Mouse (Mus musculus) mesoderm, embryonic 11.5 days (tissue): ENCODE measurements at regions not wholly inside any gene's neighbourhood (a gene's known extent, or its start where the extent isn't known, plus 50 kb on each side); places are given as distances from the start of the nearest gene placed in this dataset.

ENCODE experiments used
- DNase-seq: peaks from one replicate; pipeline ENCODE4 v3.0.0-alpha.2; 2012; ENCODE audit warnings: low read depth, low spot score

DNA sequence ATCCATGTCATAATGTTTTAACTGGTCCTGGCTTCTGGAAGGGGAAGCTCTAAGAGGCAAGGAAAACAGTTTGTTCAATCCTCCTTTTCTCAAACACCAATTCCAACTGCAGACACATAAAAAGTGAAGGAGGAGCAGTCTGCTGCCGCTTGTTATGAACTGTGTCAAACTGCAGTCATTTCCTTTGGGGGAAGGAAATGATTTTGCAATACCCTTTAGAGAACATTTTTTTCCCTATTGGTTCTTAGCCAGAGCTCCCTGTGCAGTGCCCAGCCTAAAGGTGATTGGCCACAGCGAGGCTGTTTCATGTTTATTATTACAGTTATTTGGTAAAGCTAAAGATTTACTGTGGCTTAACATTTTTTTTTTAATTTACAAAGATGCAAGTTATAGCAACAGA, 1132.6 kb upstream of the Fbxo33 start:
- DNase-seq: no peak

DNA sequence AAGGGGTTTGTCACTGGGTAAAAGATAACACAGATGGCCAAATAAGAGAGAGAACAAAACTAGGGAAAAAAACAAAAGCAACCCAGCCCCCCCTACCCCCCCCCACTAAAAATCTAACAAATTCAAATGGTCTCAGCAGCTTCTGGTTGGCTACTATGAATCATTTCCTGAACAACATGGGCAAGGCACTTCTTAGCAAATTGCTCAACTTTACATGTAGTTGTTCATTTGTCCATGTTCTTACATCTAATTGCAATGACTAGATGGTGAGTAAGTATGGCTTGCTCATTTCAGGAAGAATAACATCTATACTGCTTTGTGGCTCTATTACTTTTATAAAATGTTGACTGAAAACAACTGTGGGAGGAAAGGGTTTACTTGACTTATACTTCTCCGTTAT, 1124.9 kb upstream of the Fbxo33 start:
- no peak for DNase-seq

DNA sequence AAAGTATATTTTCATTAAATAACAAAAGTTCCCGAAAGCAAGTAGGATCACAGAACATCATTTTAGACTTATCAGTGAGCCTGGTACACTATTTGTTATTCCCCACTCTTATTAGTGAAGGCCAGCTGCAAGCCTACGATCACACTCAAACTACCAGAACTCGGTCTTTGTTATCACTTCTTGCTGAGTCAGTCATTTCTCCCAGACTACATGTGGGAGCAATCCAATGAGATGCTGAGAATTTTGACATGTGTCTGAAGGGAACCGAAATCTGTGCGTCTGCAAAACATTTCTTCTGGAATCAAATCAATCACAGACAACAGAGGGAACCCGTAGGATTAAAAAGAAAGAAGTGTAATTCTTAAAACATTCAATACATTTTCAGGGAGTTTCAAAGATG, 1100.5 kb upstream of the Fbxo33 start:
- peak; percentile 0 for DNase-seq

DNA sequence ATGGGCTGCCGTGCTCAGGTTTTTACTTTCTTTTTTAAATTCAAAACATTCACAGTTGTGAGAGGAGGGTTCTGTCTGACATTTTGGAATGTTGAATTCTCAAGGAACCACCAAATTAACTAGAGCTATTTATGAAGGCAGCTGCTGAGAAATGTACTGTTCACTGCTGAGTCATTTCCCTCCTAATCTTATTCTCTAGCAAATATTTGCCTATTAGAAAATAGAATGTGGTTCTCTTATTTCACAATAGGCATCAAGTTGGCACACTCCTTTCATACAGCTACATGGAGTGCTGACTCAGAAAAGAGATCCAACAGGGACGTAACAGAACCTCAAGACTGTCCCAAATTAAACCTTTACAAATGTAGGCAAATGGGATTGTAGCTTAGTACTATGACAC, 1073.1 kb upstream of the Fbxo33 start:
- no peak for DNase-seq

DNA sequence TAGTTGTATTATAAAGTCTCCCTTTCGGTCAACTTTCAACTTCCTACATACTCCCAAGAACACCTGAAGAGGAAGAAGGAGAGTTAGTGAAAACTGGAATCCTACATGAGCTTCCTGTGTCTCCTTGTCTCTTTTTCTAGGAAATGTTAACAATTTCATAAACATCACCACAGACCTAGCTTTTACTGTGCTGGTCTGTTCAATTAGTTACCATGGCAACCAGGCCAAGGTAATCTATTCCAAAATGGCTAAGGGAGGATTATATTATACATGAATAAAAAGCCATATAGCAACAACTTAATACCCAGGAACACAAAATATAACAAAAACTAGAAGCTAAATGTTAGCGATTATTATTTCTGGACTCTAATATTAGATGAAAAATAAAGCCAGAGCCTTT, 1069.3 kb upstream of the Fbxo33 start:
- no peak for DNase-seq

DNA sequence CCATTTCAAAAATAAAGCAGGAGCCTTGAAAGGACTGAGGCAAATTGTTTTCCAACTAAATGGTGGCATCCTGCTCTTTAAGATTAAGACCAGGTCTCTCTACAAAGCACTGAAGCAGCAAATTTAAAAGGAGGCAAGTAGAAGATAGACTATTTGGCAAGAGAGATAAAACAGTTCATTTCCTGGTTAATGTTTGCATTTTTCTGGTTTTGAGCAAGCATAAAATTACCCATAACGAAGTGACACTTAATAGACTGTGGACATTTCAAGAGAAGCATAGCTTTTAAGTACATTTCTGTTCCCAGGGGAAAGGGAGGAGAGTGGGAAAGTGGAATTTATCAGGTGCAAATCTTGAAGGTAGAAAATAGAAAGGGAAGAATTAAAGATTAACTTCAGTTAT, 1035.8 kb upstream of the Fbxo33 start:
- DNase-seq: no peak

DNA sequence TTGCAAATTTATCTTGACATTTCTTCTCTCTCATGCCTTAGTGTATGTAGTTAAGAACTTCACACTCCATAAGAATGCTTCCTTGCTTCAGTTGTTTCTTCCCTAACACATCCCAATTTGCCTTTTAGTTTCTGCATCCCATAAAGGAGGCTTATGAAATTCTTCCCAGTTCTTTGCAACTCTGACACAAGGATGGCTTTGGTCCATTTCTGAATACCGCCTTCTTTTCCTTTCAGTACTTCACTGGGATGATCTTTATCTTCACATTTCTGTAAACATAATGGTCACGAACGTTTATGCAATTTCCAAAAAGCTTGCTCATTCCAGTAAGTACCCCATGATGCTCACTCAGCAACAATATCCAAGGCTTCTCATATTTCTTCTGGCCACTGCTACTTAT, 994.5 kb upstream of the Fbxo33 start:
- no peak for DNase-seq

DNA sequence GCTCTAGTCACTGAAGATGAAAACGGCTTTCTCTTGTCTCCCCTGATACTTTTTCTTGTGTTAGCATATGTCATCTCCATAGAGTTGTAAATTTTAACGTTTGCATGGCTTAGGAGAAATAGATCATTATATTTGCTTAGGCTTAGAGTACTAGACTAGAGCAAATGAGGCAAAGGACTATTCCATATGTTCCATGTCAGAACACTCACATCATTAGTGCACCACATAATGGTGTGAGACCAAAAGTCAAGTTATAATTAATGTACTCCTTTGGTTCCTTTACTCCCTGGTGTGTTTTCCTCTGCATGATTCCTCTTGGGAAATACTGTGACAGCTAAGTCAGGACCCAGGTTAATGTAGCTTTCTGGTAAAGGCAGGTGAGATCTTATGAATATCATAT, 956.2 kb upstream of the Fbxo33 start:
- DNase-seq: no peak

DNA sequence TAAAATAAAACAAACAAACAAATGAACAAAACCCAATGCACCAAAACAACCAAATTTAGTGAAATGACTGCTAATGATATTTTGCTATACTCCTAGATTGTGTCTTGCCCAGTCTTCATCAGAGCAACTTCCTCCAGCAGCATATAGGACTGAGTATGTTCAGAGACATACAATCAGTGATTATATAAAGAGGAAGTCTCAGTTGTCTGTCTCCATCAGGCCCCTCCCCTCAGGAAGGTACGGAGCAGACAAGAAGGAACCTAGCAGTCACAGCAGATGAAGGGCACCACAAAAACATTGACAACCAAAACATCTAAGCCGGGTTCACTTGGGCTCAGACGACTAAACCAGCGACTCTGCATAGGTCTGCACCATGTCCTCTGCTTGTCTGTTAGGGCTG, 930.7 kb upstream of the Fbxo33 start:
- no peak for DNase-seq

DNA sequence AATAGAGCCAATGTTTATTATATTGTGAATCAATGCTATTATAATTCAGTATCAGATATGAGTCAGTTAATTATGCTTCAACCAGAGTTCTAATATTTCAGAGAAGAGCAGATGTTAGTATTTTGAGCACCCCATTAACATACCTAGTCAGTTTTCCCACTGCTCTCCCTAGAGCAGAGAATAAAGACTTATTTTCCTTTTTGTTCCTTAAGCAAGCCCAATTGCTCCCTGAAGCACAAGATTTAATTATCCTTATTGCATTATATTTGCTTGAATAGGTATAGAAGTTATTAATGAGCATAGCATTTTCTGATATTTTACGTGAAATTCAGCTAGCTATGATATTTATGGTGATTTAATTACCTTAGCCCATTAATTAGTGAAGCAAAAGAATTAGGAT, 927.8 kb upstream of the Fbxo33 start:
- no peak for DNase-seq
